Mouse (Mus musculus): ENCODE measurements at regions not wholly inside any gene's neighbourhood (a gene's known extent, or its start where the extent isn't known, plus 50 kb on each side); places are given as distances from the start of the nearest gene placed in this dataset.

DNA sequence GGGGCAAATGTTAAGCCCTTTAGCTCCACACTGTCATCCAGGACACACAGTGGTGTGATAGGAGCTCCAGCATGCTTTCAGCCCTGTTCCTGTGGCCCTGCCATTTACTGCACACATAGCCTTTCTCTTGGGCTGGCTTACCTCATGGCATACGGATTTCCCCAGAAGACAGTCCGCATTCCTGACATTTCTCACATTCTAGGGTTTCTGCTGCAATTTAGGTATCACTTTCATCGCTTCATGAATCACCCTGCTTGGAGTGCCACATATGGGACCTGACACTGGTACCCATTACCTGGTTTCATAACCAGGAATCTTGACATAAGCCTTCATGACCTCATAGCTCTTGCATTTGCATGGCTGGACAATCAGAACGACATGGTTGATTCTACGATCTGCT is 158.5 kb upstream of the Sh3bp4 start:
- no peak overlapping the region for H3K4me2 ChIP-seq (ENCODE audit: low read depth, severe bottlenecking)
- ATAC-seq (ENCODE audit: insufficient number of reproducible peaks, low FRiP score, low TSS enrichment, low read depth) (no peak), DNase-seq (ENCODE audit: low spot score) (no peak)
- no peaks in the 10 kb centered on the region for H3K4me1 ChIP-seq (ENCODE audit: control insufficient read depth, insufficient read depth, low read length)
- no peaks in the 10 kb centered on the region for H3K27me3 ChIP-seq (ENCODE audit: control insufficient read depth, insufficient read depth, low read length)
- H3K27ac ChIP-seq (replicated peaks; ENCODE audit: low read depth, low read length), result no peak overlapping the region
- no peaks in the 10 kb centered on the region for H3K9me3 ChIP-seq (ENCODE audit: control insufficient read depth, low read length)
- H3K4me3 ChIP-seq (ENCODE audit: low read depth, low read length), result no peak overlapping the region
- no peaks in the 10 kb centered on the region for H3K36me3 ChIP-seq (ENCODE audit: control insufficient read depth, insufficient read depth, low read length)
- WGBS, result 79% methylated on average over 5 of the region's 5 CpGs
- no peak overlapping the region for H3K9ac ChIP-seq (ENCODE audit: low read length)

DNA sequence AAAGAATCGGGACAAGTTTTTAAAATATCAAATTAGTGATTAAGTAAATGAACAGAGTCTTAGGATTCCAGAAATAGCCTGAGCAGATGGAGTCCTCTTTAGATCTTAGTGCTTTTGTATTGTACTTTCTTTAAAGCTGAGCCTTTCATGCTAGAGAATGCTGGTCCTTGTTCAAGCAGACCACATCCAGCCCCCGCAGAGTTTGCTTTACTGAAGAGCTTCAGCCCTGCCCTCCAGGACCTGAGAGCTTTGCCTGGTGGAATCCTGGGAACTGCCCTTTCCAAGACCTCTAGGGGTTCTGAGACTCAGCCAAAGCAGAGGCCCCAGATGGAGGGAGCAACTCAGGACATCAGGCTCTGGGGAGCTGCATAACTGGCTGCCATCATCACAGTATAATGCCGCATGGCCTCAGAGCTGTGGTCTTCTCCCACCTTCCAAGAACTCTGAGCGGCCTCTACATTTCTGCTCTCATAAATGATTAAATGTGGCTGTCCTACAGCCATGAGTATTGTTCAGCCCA is 153.6 kb upstream of the Sh3bp4 start:
- no peak for DNase-seq (ENCODE audit: low spot score)
- H3K4me2 ChIP-seq (ENCODE audit: low read depth, severe bottlenecking), result no peak overlapping the region
- H3K9me3 ChIP-seq (ENCODE audit: control insufficient read depth, low read length), result no peaks in the 10 kb centered on the region
- no peaks in the 10 kb centered on the region for H3K36me3 ChIP-seq (ENCODE audit: control insufficient read depth, insufficient read depth, low read length)
- no peak overlapping the region for H3K27ac ChIP-seq (replicated peaks; ENCODE audit: low read depth, low read length)
- no peak overlapping the region for H3K9ac ChIP-seq (ENCODE audit: low read length)
- no peak overlapping the region for H3K4me3 ChIP-seq (ENCODE audit: low read depth, low read length)
- 86% methylated on average over 4 of the region's 4 CpGs for WGBS
- ATAC-seq (ENCODE audit: insufficient number of reproducible peaks, low FRiP score, low TSS enrichment, low read depth), result no peak
- H3K4me1 ChIP-seq (ENCODE audit: control insufficient read depth, insufficient read depth, low read length), result no peaks in the 10 kb centered on the region
- no peaks in the 10 kb centered on the region for H3K27me3 ChIP-seq (ENCODE audit: control insufficient read depth, insufficient read depth, low read length)

DNA sequence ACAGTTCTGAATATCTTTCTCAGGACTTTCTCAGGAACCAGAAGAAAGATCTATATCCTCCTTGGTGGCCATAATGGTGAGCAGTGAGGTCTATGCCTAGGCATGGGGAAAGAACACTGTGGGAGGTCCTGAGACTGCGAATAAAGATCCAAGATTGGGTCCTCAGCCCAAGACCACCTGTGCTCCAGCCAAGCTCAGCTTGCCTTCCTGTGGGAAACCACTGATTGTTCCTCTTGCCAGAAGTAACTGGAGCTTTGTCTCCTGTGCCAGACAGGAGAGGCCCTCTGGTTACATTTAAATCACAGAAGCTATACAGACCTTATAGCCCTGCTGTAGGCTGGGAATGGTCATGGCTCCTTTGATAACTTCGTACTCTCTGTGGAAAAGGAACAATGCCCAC is 148.8 kb upstream of the Sh3bp4 start:
- DNase-seq (ENCODE audit: low spot score), result no peak
- no peak overlapping the region for H3K27ac ChIP-seq (replicated peaks; ENCODE audit: low read depth, low read length)
- H3K4me1 ChIP-seq (ENCODE audit: control insufficient read depth, insufficient read depth, low read length), result peaks cover 6% of the 10 kb centered on the region; the same call in 1 of the 2 replicates
- H3K9me3 ChIP-seq (ENCODE audit: control insufficient read depth, low read length), result no peaks in the 10 kb centered on the region
- no peak overlapping the region for H3K4me3 ChIP-seq (ENCODE audit: low read depth, low read length)
- 74% methylated on average over 2 of the region's 2 CpGs for WGBS
- no peak overlapping the region for H3K9ac ChIP-seq (ENCODE audit: low read length)
- H3K27me3 ChIP-seq (ENCODE audit: control insufficient read depth, insufficient read depth, low read length), result no peaks in the 10 kb centered on the region
- no peak overlapping the region for H3K4me2 ChIP-seq (ENCODE audit: low read depth, severe bottlenecking)
- H3K36me3 ChIP-seq (ENCODE audit: control insufficient read depth, insufficient read depth, low read length), result no peaks in the 10 kb centered on the region
- ATAC-seq (ENCODE audit: insufficient number of reproducible peaks, low FRiP score, low TSS enrichment, low read depth), result no peak

DNA sequence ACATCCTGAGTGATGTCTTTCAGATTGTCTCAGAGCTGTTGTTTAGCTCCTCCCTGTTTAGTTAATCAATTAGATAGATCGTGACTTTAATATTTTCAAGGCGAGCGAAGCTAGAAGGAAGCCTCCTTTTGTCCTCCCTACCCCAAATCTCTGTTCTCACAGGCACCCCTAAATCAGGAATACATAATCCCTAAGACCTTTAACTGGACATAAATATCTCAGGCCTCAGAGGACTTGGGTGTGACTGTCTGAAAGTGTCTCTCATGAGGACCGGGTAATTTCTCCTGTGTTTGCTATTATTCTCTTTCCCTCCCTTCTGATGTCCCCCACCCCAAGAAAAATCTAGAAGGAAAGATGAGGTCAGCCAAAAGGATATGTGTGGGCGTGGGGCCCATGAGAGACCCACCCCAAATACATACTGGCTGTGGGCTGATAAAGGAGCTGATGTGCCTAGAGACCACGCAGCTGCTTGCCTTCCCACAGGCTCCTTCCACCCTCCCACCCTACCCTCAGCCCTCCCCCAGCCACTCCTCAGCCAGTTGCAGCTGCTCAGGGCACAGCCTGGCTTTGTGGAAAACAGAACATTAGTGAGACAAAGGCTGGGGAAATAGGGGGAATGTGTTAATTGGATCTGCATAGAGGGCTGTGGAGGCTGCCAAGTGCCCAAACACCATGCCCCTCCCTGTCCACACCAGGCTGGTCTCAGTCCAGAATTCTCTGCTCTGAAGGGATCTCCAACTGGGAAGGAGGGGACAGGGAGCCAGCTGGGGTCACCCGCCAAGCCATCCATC is 146.2 kb upstream of the Sh3bp4 start:
- H3K4me3 ChIP-seq (ENCODE audit: low read depth, low read length), result no peak overlapping the region
- H3K9ac ChIP-seq (ENCODE audit: low read length), result no peak overlapping the region
- 54% methylated on average over 7 of the region's 7 CpGs for WGBS
- no peaks in the 10 kb centered on the region for H3K27me3 ChIP-seq (ENCODE audit: control insufficient read depth, insufficient read depth, low read length)
- no peak overlapping the region for H3K4me2 ChIP-seq (ENCODE audit: low read depth, severe bottlenecking)
- peak; percentile 31 for DNase-seq (ENCODE audit: low spot score)
- no peak for ATAC-seq (ENCODE audit: insufficient number of reproducible peaks, low FRiP score, low TSS enrichment, low read depth)
- no peaks in the 10 kb centered on the region for H3K9me3 ChIP-seq (ENCODE audit: control insufficient read depth, low read length)
- H3K36me3 ChIP-seq (ENCODE audit: control insufficient read depth, insufficient read depth, low read length), result no peaks in the 10 kb centered on the region
- peaks cover 6% of the 10 kb centered on the region; the same call in 1 of the 2 replicates for H3K4me1 ChIP-seq (ENCODE audit: control insufficient read depth, insufficient read depth, low read length)
- H3K27ac ChIP-seq (replicated peaks; ENCODE audit: low read depth, low read length), result no peak overlapping the region

DNA sequence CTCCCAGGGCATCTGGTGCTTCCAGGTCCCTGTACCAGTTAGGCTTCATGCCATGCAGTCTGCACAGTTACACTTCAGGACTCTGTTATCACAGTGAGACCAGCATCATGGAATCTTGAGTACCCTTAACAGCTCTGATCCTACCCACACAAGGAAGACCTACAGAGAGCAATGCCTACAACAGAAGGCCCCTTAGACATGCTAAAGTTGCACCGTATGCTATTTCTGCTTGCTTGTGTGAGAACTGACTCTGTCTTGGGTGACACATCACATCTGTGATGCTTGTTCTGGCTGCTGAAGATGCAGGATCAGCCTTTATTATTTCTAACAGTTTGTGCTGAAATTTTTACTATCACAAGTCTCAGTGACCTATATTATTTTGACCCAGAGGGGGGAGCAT is 135.0 kb upstream of the Sh3bp4 start:
- H3K27ac ChIP-seq (replicated peaks; ENCODE audit: low read depth, low read length), result no peak overlapping the region
- H3K4me3 ChIP-seq (ENCODE audit: low read depth, low read length), result no peak overlapping the region
- H3K36me3 ChIP-seq (ENCODE audit: control insufficient read depth, insufficient read depth, low read length), result no peaks in the 10 kb centered on the region
- whole genome bisulfite sequencing, result 89% methylated on average over 1 of the region's 1 CpGs
- DNase-seq (ENCODE audit: low spot score), result no peak
- no peaks in the 10 kb centered on the region for H3K27me3 ChIP-seq (ENCODE audit: control insufficient read depth, insufficient read depth, low read length)
- H3K4me1 ChIP-seq (ENCODE audit: control insufficient read depth, insufficient read depth, low read length), result no peaks in the 10 kb centered on the region
- no peak overlapping the region for H3K4me2 ChIP-seq (ENCODE audit: low read depth, severe bottlenecking)
- H3K9me3 ChIP-seq (ENCODE audit: control insufficient read depth, low read length), result no peaks in the 10 kb centered on the region
- H3K9ac ChIP-seq (ENCODE audit: low read length), result no peak overlapping the region
- ATAC-seq (ENCODE audit: insufficient number of reproducible peaks, low FRiP score, low TSS enrichment, low read depth), result no peak

DNA sequence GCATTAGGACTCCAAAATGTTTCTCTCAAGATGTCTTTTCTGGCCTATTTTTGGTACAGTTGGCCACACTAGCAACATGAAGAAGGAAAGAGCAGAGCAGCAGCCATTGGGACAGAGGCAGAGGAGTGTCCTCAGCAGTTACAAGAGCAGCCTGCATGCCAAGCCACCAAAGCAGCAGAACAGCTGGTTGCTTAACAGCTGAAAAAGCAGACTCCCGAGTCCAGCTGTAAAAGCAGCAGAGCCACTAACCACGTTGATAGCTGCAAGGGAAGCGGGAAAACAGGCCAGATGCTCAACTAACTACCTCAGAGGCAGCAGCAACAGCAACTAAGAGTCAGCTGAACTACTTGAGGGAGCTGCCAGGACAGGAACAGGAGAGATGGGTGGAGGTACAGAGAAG is 134.4 kb upstream of the Sh3bp4 start:
- no peak overlapping the region for H3K4me3 ChIP-seq (ENCODE audit: low read depth, low read length)
- 83% methylated on average over 3 of the region's 3 CpGs for WGBS
- no peaks in the 10 kb centered on the region for H3K27me3 ChIP-seq (ENCODE audit: control insufficient read depth, insufficient read depth, low read length)
- H3K4me2 ChIP-seq (ENCODE audit: low read depth, severe bottlenecking), result no peak overlapping the region
- ATAC-seq (ENCODE audit: insufficient number of reproducible peaks, low FRiP score, low TSS enrichment, low read depth) (no peak), DNase-seq (ENCODE audit: low spot score) (no peak)
- H3K4me1 ChIP-seq (ENCODE audit: control insufficient read depth, insufficient read depth, low read length), result no peaks in the 10 kb centered on the region
- H3K36me3 ChIP-seq (ENCODE audit: control insufficient read depth, insufficient read depth, low read length), result no peaks in the 10 kb centered on the region
- no peaks in the 10 kb centered on the region for H3K9me3 ChIP-seq (ENCODE audit: control insufficient read depth, low read length)
- H3K27ac ChIP-seq (replicated peaks; ENCODE audit: low read depth, low read length), result no peak overlapping the region
- H3K9ac ChIP-seq (ENCODE audit: low read length), result no peak overlapping the region

DNA sequence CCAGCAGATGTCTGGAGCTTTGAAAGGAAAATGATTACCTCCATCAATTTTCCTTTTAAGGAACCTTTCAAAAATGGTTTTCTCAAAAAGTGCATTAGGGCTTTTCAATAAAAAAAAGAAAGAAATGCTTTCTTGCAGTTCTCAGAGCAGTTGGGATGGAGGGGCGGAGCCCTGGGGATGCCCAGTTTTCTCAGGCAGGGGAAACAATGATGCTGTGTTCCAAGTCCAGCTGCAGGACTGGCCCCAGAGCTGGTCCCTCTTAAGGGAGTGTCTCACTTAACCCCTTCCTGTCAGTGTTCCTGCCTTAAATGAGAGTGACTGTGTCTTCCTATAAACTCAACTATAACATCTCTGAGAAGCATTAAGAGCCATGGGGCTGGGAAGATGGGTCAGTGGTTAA is 132.9 kb upstream of the Sh3bp4 start:
- ATAC-seq (ENCODE audit: insufficient number of reproducible peaks, low FRiP score, low TSS enrichment, low read depth) (no peak), DNase-seq (ENCODE audit: low spot score) (no peak)
- no peak overlapping the region for H3K27ac ChIP-seq (replicated peaks; ENCODE audit: low read depth, low read length)
- H3K4me2 ChIP-seq (ENCODE audit: low read depth, severe bottlenecking), result no peak overlapping the region
- no peaks in the 10 kb centered on the region for H3K36me3 ChIP-seq (ENCODE audit: control insufficient read depth, insufficient read depth, low read length)
- 83% methylated on average over 1 of the region's 1 CpGs for WGBS
- H3K9me3 ChIP-seq (ENCODE audit: control insufficient read depth, low read length), result no peaks in the 10 kb centered on the region
- H3K4me1 ChIP-seq (ENCODE audit: control insufficient read depth, insufficient read depth, low read length), result no peaks in the 10 kb centered on the region
- H3K4me3 ChIP-seq (ENCODE audit: low read depth, low read length), result no peak overlapping the region
- no peak overlapping the region for H3K9ac ChIP-seq (ENCODE audit: low read length)
- no peaks in the 10 kb centered on the region for H3K27me3 ChIP-seq (ENCODE audit: control insufficient read depth, insufficient read depth, low read length)

DNA sequence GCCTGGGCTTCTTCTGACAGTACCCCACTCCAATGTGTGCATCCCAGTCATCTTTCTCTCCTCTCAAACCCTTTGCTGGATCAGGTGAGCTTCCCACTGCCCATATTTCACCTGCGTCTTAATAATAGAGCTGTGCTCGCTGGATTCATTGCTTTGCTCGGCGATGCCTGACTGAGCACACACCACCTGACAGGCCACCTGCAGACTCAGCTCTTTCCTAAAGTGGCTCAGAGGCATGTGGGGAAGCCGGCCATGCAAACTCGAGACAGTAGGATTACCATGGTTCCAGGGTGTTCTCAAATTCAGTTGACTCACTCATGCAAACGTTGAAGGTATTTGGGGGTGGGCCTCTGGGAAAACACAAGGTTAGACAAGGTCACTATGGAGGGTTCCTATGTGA is 131.8 kb upstream of the Sh3bp4 start:
- ATAC-seq (ENCODE audit: insufficient number of reproducible peaks, low FRiP score, low TSS enrichment, low read depth) (no peak), DNase-seq (ENCODE audit: low spot score) (no peak)
- Histone ChIP-seq H3K27me3 (ENCODE audit: control insufficient read depth, insufficient read depth, low read length) (no peaks in the 10 kb centered on the region), H3K4me1 (ENCODE audit: control insufficient read depth, insufficient read depth, low read length) (no peaks in the 10 kb centered on the region), H3K9ac (ENCODE audit: low read length) (no peak overlapping the region), H3K36me3 (ENCODE audit: control insufficient read depth, insufficient read depth, low read length) (no peaks in the 10 kb centered on the region), H3K27ac (replicated peaks; ENCODE audit: low read depth, low read length) (no peak overlapping the region), H3K4me2 (ENCODE audit: low read depth, severe bottlenecking) (no peak overlapping the region), H3K4me3 (ENCODE audit: low read depth, low read length) (no peak overlapping the region), H3K9me3 (ENCODE audit: control insufficient read depth, low read length) (no peaks in the 10 kb centered on the region)
- 72% methylated on average over 7 of the region's 7 CpGs for WGBS

DNA sequence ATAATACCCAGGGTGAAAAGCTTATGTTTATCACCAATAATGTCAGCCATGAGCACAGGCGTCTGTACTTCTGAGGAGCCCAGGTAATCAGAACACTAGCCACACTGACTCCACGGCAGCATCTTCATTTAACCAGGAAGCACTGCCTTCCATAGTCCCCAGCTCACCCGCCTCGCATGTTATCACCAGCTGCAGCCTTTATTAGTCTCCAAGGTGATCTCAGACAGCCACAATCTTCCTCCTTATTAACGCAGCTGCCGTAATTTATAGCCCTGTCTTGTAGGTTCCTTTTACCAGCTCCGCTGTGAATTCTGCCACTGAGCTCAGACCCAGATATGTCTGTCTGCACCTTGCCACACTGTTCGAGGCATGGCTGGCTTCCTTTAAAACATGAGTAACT is 127.2 kb upstream of the Sh3bp4 start:
- DNase-seq (ENCODE audit: low spot score), result no peak
- Histone ChIP-seq H3K27ac (replicated peaks; ENCODE audit: low read depth, low read length) (no peak overlapping the region), H3K9ac (ENCODE audit: low read length) (no peak overlapping the region), H3K36me3 (ENCODE audit: control insufficient read depth, insufficient read depth, low read length) (no peaks in the 10 kb centered on the region), H3K4me3 (ENCODE audit: low read depth, low read length) (no peak overlapping the region), H3K27me3 (ENCODE audit: control insufficient read depth, insufficient read depth, low read length) (no peaks in the 10 kb centered on the region), H3K4me2 (ENCODE audit: low read depth, severe bottlenecking) (no peak overlapping the region), H3K9me3 (ENCODE audit: control insufficient read depth, low read length) (no peaks in the 10 kb centered on the region), H3K4me1 (ENCODE audit: control insufficient read depth, insufficient read depth, low read length) (no peaks in the 10 kb centered on the region)
- ATAC-seq (ENCODE audit: insufficient number of reproducible peaks, low FRiP score, low TSS enrichment, low read depth), result no peak
- 57% methylated on average over 8 of the region's 8 CpGs for WGBS
